Mouse (Mus musculus) mouse embryonic stem cell (cell line): Measurements from ENCODE around the gene Fmnl3.

Experiments
- in situ Hi-C, 2 experiments: fragments of 300-500 bp; cut with MboI; formaldehyde crosslinking; loops; 1 replicate in 1 of 2; 3 replicates in 1 of 2; pipeline ENCODE4 v1.14.3; 2019 to 2020; ENCODE audit warnings: low sequenced_read_pairs in 2 of 2, low pct_unique_long_range_greater_than_20kb in 1 of 2, mixed read lengths in 1 of 2; ENCODE audit not compliant: unreplicated experiment in 1 of 2

Gene Fmnl3

GRCm38 (mm10) chr15:99290586-99290985 is 79.7 kb downstream of the Fmnl3 start:
- in situ Hi-C loops, result no loop called here

GRCm38 (mm10) chr15:99285189-99285535 is 85.1 kb downstream of the Fmnl3 start:
- in situ Hi-C loops, result no loop called here

DNA sequence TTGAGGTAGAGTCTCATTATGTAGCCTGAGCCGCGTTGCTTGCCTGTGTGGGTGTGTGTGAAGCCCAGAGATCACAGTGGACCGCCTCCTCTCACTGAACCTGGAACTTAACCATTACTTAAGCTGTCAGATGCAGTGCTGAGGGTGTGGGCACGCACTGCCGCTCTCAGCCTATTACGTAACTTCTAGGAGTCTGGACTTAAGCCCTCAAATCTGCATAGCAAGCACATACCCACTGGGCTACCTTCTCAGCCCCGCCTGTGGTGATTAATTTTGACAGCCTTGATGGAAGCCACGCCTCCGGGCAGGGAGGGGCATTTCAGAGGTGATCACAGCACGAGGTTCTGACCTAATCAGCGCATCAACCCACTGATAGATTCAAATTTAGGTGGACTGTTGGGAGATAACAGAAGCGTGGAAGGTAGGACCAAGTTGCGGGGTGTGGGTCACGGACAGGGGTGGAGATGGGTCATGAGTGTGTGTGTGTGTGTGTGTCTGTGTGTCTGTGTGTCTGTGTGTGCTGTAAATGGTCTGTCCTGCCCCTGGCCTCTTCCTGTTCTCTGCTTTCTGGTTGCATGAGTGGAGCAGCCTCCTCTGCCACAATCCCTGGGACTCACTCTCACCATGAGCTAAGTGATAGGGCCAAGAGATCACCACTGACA is 85.6 kb downstream of the Fmnl3 start:
- in situ Hi-C loops, result no loop called here

DNA sequence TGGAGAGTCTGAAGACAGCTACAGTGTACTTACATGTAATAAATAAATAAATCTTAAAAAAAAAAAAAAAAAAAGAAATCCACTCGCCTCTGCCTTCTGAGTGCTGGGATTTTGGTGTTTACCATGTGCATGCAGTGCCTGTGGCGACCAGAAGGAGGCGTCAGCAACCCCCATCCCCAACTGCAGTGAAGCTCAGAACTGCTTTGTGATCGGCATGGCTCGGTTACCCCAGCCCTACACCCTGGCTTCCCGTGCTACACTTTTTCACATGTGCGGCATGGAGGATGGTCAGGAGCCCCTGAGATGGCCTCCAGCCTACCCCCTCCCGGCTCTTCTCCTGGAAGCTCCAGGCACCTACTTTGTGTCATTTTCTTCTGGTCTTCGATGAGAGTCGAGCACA is 86.8 kb downstream of the Fmnl3 start:
- in situ Hi-C loops, result no loop called here

DNA sequence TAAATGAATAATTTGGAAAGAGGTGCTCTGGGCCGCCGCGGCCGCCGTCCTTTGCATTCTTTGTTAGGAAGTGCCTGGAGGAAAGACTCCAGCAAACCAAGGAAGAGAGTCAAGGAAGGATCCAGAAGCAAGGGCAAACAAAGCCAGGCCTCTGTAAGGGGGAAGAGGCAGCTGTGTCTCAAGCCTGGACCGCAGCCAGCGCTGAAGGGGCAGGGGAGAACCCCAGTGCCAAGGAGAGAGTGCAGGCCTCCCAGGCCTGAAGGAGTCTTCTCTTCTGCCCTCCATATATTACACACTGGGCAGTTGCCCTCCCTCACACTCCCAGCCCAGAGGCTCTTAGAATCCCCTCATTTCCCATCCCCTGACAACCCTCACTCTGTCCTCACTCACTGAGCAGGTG is 92.0 kb downstream of the Fmnl3 start:
- in situ Hi-C loops, result no loop called here

DNA sequence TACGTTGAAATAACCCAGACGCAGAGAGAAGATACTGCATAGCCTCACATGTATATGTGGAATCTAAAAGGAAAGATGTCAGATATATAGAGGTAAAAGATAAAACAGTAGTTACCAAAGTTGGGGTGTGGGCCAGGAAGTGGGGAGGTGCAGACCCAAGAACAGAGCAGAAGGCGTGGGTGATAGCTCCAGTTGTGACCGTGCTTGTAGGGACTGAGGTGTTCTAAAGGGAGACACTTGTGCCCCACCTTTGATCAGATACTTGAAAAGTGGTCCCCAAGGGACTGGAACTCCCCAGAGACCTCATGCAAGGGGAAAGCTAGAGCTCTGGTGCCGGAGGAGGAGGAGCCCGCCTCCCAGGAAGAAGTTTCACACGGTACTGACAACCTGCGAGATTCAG is 94.2 kb downstream of the Fmnl3 start:
- in situ Hi-C loops, result no loop called here
